Mouse (Mus musculus): Measurements from ENCODE around the gene Gm14322. TPM values are rescaled to one million over a fixed set of nuclear protein-coding genes. Genes with fewer than 3 reads are reported as not detected.
"Not testable (repeated sequence)": the region's sequence is repeated elsewhere in the genome, so short reads cannot be mapped to it uniquely, and the experiment has no call there.

The Gm14322 gene
- polyA plus RNA-seq (2016; fragmentation: Nextera tagmentation; extraction: Ambion mirVana) = 6.4 and 8.9 TPM in 2 replicates

- DNase-seq (ENCODE audit: low spot score); H3K9me3 ChIP-seq (replicated peaks); H3K27ac ChIP-seq (replicated peaks); H3K4me1 ChIP-seq; H3K27me3 ChIP-seq (ENCODE audit: low read depth, poor library complexity, severe bottlenecking); H3K36me3 ChIP-seq: not testable (repeated sequence)
- H3K4me3 ChIP-seq = peak within 1 kb of the TSS; percentile 42
- WGBS = 29% methylated on average over 9 of the region's 9 CpGs
Measured at GRCm38 (mm10) chr2:177758941-177759558, at the start of gene Gm14322. TSS of gene Gm14322 (plus strand) at chr2:177759288.

DNA sequence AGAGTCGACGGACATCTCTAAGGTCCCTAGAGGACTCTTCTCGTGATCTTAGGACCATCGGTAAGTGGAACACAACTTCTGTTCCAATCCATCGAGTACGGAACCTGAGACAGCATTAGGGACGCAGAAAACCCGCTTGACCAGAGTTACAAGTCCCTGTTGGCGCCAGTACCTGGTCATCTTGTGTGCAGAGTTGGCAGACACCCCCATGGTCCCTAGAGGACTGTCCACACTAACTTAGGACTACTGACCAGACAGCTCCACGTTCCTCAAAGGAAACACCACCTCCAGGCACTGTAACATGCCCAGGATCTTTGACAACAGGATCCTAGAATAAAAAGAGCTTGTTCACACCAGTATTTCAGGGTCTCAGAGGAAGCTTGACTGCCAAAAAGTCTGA, 17.6 kb upstream of the Gm14322 start:
- H3K9me3 ChIP-seq (replicated peaks); H3K4me3 ChIP-seq; H3K36me3 ChIP-seq; DNase-seq (ENCODE audit: low spot score); H3K27me3 ChIP-seq (ENCODE audit: low read depth, poor library complexity, severe bottlenecking); H3K27ac ChIP-seq (replicated peaks); H3K4me1 ChIP-seq: not testable (repeated sequence)
- 84% methylated on average over 8 of the region's 10 CpGs for WGBS

DNA sequence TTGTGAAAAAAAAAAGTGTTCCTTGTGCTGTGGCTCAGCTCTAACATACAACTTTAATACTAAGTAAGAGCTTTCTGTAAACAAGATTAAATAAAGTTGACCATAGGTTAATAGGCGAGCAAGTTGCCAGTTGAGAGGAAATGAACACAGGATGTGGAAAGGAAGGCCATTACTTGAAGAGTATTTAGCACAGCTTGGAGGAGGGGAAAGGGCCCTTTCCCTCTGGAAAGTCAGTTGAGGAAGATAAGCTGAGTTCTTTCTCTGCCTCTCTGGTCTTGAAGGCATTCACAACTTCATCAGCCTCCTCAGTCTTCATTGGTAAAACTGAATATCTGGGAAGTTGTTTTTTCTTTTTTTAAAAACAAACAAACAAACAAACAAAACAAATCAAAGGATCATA, 28.3 kb downstream of the Gm14322 start:
- H3K4me1 ChIP-seq; H3K27me3 ChIP-seq (ENCODE audit: low read depth, poor library complexity, severe bottlenecking); DNase-seq (ENCODE audit: low spot score); H3K27ac ChIP-seq (replicated peaks); H3K36me3 ChIP-seq; H3K4me3 ChIP-seq; H3K9me3 ChIP-seq (replicated peaks): not testable (repeated sequence)
- 67% methylated on average over 1 of the region's 1 CpGs for WGBS

- H3K4me1 ChIP-seq; H3K4me3 ChIP-seq; H3K27me3 ChIP-seq (ENCODE audit: low read depth, poor library complexity, severe bottlenecking); H3K27ac ChIP-seq (replicated peaks); H3K36me3 ChIP-seq; DNase-seq (ENCODE audit: low spot score); H3K9me3 ChIP-seq (replicated peaks): not testable (repeated sequence)
- no CpG with 5 or more reads among the region's 2 CpGs for WGBS
Measured at GRCm38 (mm10) chr2:177806170-177806569, 47.1 kb downstream of the Gm14322 start.

Other genes with a start within 250 kb of the Gm14322 start
- not detected in 2 replicates for gene Gm14406, start 181.1 kb upstream of the Gm14322 start, polyA plus RNA-seq (2016; fragmentation: Nextera tagmentation; extraction: Ambion mirVana)
- gene Gm14325, start 81.0 kb downstream of the Gm14322 start, polyA plus RNA-seq (2016; fragmentation: Nextera tagmentation; extraction: Ambion mirVana) = 40.7 and 42.7 TPM in 2 replicates
- gene Gm14327, start 137.8 kb downstream of the Gm14322 start, polyA plus RNA-seq (2016; fragmentation: Nextera tagmentation; extraction: Ambion mirVana) = 2.3 and 2.9 TPM in 2 replicates
- gene Zfp972, start 166.3 kb downstream of the Gm14322 start, polyA plus RNA-seq (2016; fragmentation: Nextera tagmentation; extraction: Ambion mirVana) = not detected in 2 replicates
- gene Gm14326, start 198.0 kb downstream of the Gm14322 start, polyA plus RNA-seq (2016; fragmentation: Nextera tagmentation; extraction: Ambion mirVana) = 18.2 and 19.5 TPM in 2 replicates